Mouse (Mus musculus): ENCODE measurements around the gene Cnih2.

- TF ChIP-seq CTCF (conservative IDR thresholded peaks at IDR 0.05 in 1 of 2, IDR thresholded peaks at IDR 0.05 in 1 of 2; ENCODE audit: low read depth in 2 of 2, low read length in 2 of 2) (no peak), POLR2A (IDR thresholded peaks at IDR 0.05; ENCODE audit: low read depth, low read length) (no peak), NELFE (IDR thresholded peaks at IDR 0.05; ENCODE audit: low read depth, low read length) (no peak), MEF2A (IDR thresholded peaks at IDR 0.05; ENCODE audit: borderline replicate concordance, low read depth, low read length) (no peak), USF1 (IDR thresholded peaks at IDR 0.05; ENCODE audit: low read depth, low read length) (no peak), EP300 (IDR thresholded peaks at IDR 0.05; ENCODE audit: low read length) (no peak)
These were observed 46.8 kb downstream of the Cnih2 start for GRCm38 (mm10) chr19:5051515-5051914.
